Mouse (Mus musculus): Measurements from ENCODE around the gene 2300009A05Rik. TPM values are rescaled to one million over a fixed set of nuclear protein-coding genes. Genes with fewer than 3 reads are reported as not detected.

Gene 2300009A05Rik
- polyA plus RNA-seq, 2 experiments: 10.2 to 23.9 TPM

DNA sequence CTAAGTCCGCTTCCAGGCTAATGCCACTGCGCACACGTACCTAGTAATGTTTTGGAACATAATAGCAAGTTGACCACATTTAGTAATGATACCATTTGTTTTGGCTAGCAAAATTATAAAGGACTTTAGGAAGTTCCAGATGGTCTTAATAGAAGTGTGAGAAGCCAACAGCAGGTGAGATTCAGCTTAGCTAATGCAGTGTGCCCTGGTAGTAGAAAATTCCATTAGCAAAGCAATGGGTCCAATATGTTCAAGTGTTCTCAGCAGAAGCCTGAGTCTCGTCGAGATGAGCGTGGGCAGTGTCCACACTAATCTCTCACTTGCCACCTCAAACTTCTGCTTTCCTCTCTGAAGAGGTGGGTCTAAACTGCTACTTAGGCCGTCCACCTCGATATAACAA is 49.0 kb downstream of the 2300009A05Rik start:
- no peaks in the 10 kb centered on the region for H3K27me3 ChIP-seq (ENCODE audit: control insufficient read depth, insufficient read depth, low read length)
- 0 out of 4 replicates have a peak, but pooled peaks cover 0 to 2% of the 10 kb centered on the region in 2 experiments for H3K4me1 ChIP-seq (replicated peaks; ENCODE audit: control insufficient read depth in 2 of 2, insufficient read depth in 2 of 2, low read length in 1 of 2)
- 46% methylated on average over 8 of the region's 8 CpGs for WGBS (ENCODE audit: insufficient replicate concordance)
- ATAC-seq (ENCODE audit: insufficient read depth) (no peak), DNase-seq (ENCODE audit: low read depth in 3 of 3, low spot score in 3 of 3) (no peak)
- no peak overlapping the region for H3K4me2 ChIP-seq (ENCODE audit: low read depth)
- no peak overlapping the region for H3K27ac ChIP-seq
- no peaks in the 10 kb centered on the region for H3K36me3 ChIP-seq (replicated peaks; ENCODE audit: control insufficient read depth, insufficient read depth, low read depth)
- H3K9ac ChIP-seq (replicated peaks): no peak overlapping the region
- H3K4me3 ChIP-seq (ENCODE audit: insufficient read depth in 1 of 2, low read depth in 2 of 2, low read length in 2 of 2): no peak overlapping the region
- H3K9me3 ChIP-seq (ENCODE audit: control insufficient read depth, low read length): no peaks in the 10 kb centered on the region
- TF ChIP-seq CTCF (IDR thresholded peaks at IDR 0.05; ENCODE audit: low read depth) (no peak), EP300 (IDR thresholded peaks at IDR 0.05; ENCODE audit: low read depth) (no peak)

DNA sequence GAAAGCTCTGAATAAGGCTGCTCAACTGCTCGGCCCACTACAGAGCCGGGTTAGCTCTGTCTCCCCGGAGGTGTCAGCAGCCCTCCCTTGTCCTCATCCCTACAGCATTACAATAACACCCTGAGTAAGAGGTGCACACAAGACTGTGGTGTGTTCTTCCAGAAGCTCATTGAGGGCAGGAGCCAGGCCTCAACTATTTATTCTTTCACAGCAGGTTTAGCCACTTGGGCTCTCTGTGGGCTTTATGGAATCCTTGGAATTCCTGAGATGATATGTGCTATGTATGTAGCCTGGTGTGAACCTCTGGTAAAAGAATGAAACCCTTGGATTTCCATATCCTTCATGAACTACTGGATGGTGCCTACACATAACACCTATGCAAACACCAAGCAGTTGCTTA is 49.8 kb downstream of the 2300009A05Rik start:
- Histone ChIP-seq H3K27ac (no peak overlapping the region), H3K36me3 (replicated peaks; ENCODE audit: control insufficient read depth, insufficient read depth, low read depth) (no peaks in the 10 kb centered on the region), H3K9me3 (ENCODE audit: control insufficient read depth, low read length) (no peaks in the 10 kb centered on the region), H3K4me1 (replicated peaks; ENCODE audit: control insufficient read depth in 2 of 2, insufficient read depth in 2 of 2, low read length in 1 of 2) (0 out of 4 replicates have a peak, but pooled peaks cover 0 to 2% of the 10 kb centered on the region in 2 experiments), H3K9ac (replicated peaks) (no peak overlapping the region), H3K4me2 (ENCODE audit: low read depth) (no peak overlapping the region), H3K4me3 (ENCODE audit: insufficient read depth in 1 of 2, low read depth in 2 of 2, low read length in 2 of 2) (no peak overlapping the region), H3K27me3 (ENCODE audit: control insufficient read depth, insufficient read depth, low read length) (no peaks in the 10 kb centered on the region)
- TF ChIP-seq CTCF (IDR thresholded peaks at IDR 0.05; ENCODE audit: low read depth) (no peak), EP300 (IDR thresholded peaks at IDR 0.05; ENCODE audit: low read depth) (no peak)
- ATAC-seq (ENCODE audit: insufficient read depth): no peak
- no peak for DNase-seq (ENCODE audit: low read depth in 3 of 3, low spot score in 3 of 3)
- WGBS (ENCODE audit: insufficient replicate concordance): 79% methylated on average over 3 of the region's 3 CpGs

DNA sequence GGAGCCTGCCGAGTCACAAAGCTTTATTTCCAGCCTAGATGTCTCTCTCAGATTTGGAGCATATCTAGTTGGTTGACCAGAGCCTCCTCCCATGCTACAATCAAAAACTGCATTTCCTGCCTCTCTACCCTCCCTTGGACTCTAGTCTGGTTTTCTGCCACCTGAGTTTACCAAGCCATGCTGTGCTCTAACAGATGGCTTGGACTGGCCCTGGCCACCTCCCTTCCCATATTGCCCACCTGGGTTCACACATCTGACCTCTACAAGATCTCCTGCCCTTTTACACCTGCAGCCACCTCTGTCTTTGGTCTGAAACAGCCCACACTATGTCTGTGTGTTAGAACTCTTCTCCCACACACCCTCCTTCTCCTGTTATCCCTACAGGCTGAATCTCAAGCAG is 50.9 kb downstream of the 2300009A05Rik start:
- WGBS (ENCODE audit: insufficient replicate concordance): 54% methylated on average over 1 of the region's 1 CpGs
- H3K36me3 ChIP-seq (replicated peaks; ENCODE audit: control insufficient read depth, insufficient read depth, low read depth): no peaks in the 10 kb centered on the region
- no peak for TF ChIP-seq CTCF (IDR thresholded peaks at IDR 0.05; ENCODE audit: low read depth)
- no peak for TF ChIP-seq EP300 (IDR thresholded peaks at IDR 0.05; ENCODE audit: low read depth)

DNA sequence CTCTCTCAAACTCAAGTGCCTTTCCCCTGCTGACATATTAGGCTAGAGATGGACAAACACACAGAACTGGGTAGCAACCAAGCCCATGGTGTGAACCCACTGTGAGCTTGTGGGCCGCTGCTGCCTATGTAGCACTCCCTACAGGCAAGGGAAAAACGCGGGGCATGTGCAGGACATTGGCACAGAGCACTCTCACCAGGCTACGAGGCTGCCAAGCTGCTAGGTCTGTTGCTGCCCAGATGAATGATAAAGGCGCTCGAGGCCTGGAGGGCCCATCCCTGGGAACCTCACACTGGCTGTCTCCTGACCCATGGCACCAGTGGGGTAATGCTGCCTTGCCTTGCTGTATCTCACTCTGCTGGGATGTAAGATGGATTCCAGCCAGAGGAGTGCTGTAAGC is 53.0 kb downstream of the 2300009A05Rik start:
- TF ChIP-seq EP300 (IDR thresholded peaks at IDR 0.05; ENCODE audit: low read depth) (no peak), CTCF (IDR thresholded peaks at IDR 0.05; ENCODE audit: low read depth) (no peak)
- Histone ChIP-seq H3K27me3 (ENCODE audit: control insufficient read depth, insufficient read depth, low read length) (no peaks in the 10 kb centered on the region), H3K9me3 (ENCODE audit: control insufficient read depth, low read length) (no peaks in the 10 kb centered on the region), H3K4me3 (ENCODE audit: insufficient read depth in 1 of 2, low read depth in 2 of 2, low read length in 2 of 2) (no peak overlapping the region), H3K27ac (no peak overlapping the region), H3K4me2 (ENCODE audit: low read depth) (no peak overlapping the region), H3K4me1 (replicated peaks; ENCODE audit: control insufficient read depth in 2 of 2, insufficient read depth in 2 of 2, low read length in 1 of 2) (0 out of 4 replicates have a peak, but pooled peaks cover 0 to 2% of the 10 kb centered on the region in 2 experiments), H3K36me3 (replicated peaks; ENCODE audit: control insufficient read depth, insufficient read depth, low read depth) (no peaks in the 10 kb centered on the region), H3K9ac (replicated peaks) (no peak overlapping the region)
- 69% methylated on average over 6 of the region's 6 CpGs for WGBS (ENCODE audit: insufficient replicate concordance)
- no peak for ATAC-seq (ENCODE audit: insufficient read depth)
- DNase-seq (ENCODE audit: low read depth in 3 of 3, low spot score in 3 of 3): no peak

More for the DNA sequence above, 50.9 kb downstream of the 2300009A05Rik start:
- DNase-seq (ENCODE audit: low read depth in 3 of 3, low spot score in 3 of 3) (no peak), ATAC-seq (ENCODE audit: insufficient read depth) (no peak)
- Histone ChIP-seq H3K4me2 (ENCODE audit: low read depth) (no peak overlapping the region), H3K4me1 (replicated peaks; ENCODE audit: control insufficient read depth in 2 of 2, insufficient read depth in 2 of 2, low read length in 1 of 2) (0 out of 4 replicates have a peak, but pooled peaks cover 0 to 2% of the 10 kb centered on the region in 2 experiments), H3K9ac (replicated peaks) (no peak overlapping the region), H3K9me3 (ENCODE audit: control insufficient read depth, low read length) (no peaks in the 10 kb centered on the region), H3K27me3 (ENCODE audit: control insufficient read depth, insufficient read depth, low read length) (no peaks in the 10 kb centered on the region), H3K4me3 (ENCODE audit: insufficient read depth in 1 of 2, low read depth in 2 of 2, low read length in 2 of 2) (no peak overlapping the region), H3K27ac (no peak overlapping the region)

Other genes starting within 250 kb of the 2300009A05Rik start
- 4.8 and 6.1 TPM in 2 replicates for gene Map2k5, start 21.3 kb downstream of the 2300009A05Rik start, polyA plus RNA-seq (2012; rRNA removed)
- 7.4 and 8.4 TPM in 2 replicates for gene Map2k5, start 21.3 kb downstream of the 2300009A05Rik start, polyA plus RNA-seq (2014; fragmentation: Nextera tagmentation; extraction: Ambion mirVana)
- 0.01 TPM in 1 of 2 replicates, not detected in the other for gene Iqch, start 203.2 kb upstream of the 2300009A05Rik start, polyA plus RNA-seq (2012; rRNA removed)
- not detected in 2 replicates for gene Iqch, start 203.2 kb upstream of the 2300009A05Rik start, polyA plus RNA-seq (2014; fragmentation: Nextera tagmentation; extraction: Ambion mirVana)
- 4.8 and 6.9 TPM in 2 replicates for gene Aagab, start 203.4 kb upstream of the 2300009A05Rik start, polyA plus RNA-seq (2012; rRNA removed)
- gene Aagab, start 203.4 kb upstream of the 2300009A05Rik start, polyA plus RNA-seq (2014; fragmentation: Nextera tagmentation; extraction: Ambion mirVana): 15.0 and 16.7 TPM in 2 replicates